Mouse (Mus musculus) thymus, adult 18-20 months (tissue): Measurements from ENCODE around the gene Plgrkt.

Experiments used
- DNase-seq, 2 experiments: peaks; one replicate each; pipeline ENCODE4 v3.0.0; 2022; ENCODE audit warnings: mixed read lengths in 2 of 2

Gene Plgrkt

GRCm38 (mm10) chr19:29354895-29355877 is 12.0 kb downstream of the Plgrkt start:
- peak; percentile 71 to 73 for DNase-seq

GRCm38 (mm10) chr19:29350991-29351390 is 16.2 kb downstream of the Plgrkt start:
- no peak for DNase-seq

GRCm38 (mm10) chr19:29345636-29346035 is 21.6 kb downstream of the Plgrkt start:
- no peak for DNase-seq

GRCm38 (mm10) chr19:29344868-29345267 is 22.3 kb downstream of the Plgrkt start:
- no peak for DNase-seq

- no peak for DNase-seq
These were observed 24.9 kb downstream of the Plgrkt start for GRCm38 (mm10) chr19:29342281-29342680.

- no peak for DNase-seq
These were observed 26.2 kb downstream of the Plgrkt start for GRCm38 (mm10) chr19:29341029-29341428.

- no peak for DNase-seq
These were observed 30.6 kb downstream of the Plgrkt start for GRCm38 (mm10) chr19:29336624-29337023.

GRCm38 (mm10) chr19:29334068-29334745 is 33.0 kb downstream of the Plgrkt start, which contains the start of gene Rln1:
TSS of gene Rln1 (minus strand) at chr19:29334670.
- no peak for DNase-seq

- no peak for DNase-seq
These were observed 40.2 kb downstream of the Plgrkt start for GRCm38 (mm10) chr19:29326822-29327552.

GRCm38 (mm10) chr19:29326396-29326795 is 40.8 kb downstream of the Plgrkt start:
- no peak for DNase-seq

GRCm38 (mm10) chr19:29325852-29326180 is 41.4 kb downstream of the Plgrkt start:
- DNase-seq: no peak

GRCm38 (mm10) chr19:29325053-29325851 is 41.9 kb downstream of the Plgrkt start, which contains the start of gene Insl6:
TSS of gene Insl6 (minus strand) at chr19:29325356.
- DNase-seq: peak; percentile 37 to 40

GRCm38 (mm10) chr19:29323416-29324049 is 43.7 kb downstream of the Plgrkt start:
- DNase-seq: peak in 1 of 2 experiments; percentile 15

- no peak for DNase-seq
These were observed 54.5 kb downstream of the Plgrkt start for GRCm38 (mm10) chr19:29312661-29313060.

- DNase-seq: no peak
These were observed 55.4 kb downstream of the Plgrkt start for GRCm38 (mm10) chr19:29311791-29312190.

- no peak for DNase-seq
These were observed 58.4 kb downstream of the Plgrkt start for GRCm38 (mm10) chr19:29308832-29309231.

- DNase-seq: no peak
These were observed 65.1 kb downstream of the Plgrkt start for GRCm38 (mm10) chr19:29302119-29302518.

GRCm38 (mm10) chr19:29300919-29301318 is 66.3 kb downstream of the Plgrkt start:
- no peak for DNase-seq
